Mouse (Mus musculus) small intestine, adult 2 months (tissue): Measurements from ENCODE around the gene Gna14. TPM values are rescaled to one million over a fixed set of nuclear protein-coding genes. Genes with fewer than 3 reads are reported as not detected.

Experiments
- H3K27ac ChIP-seq: fragments of 200-500 bp; 2 replicates; pipeline ENCODE4 v1.5.1; 2012; ENCODE audit warnings: low read depth, low read length, control low read depth, inconsistent platforms; ENCODE audit not compliant: insufficient read depth
- H3K27me3 ChIP-seq: fragments of 200-500 bp; 2 replicates; pipeline ENCODE4 v1.6.1; 2012; ENCODE audit warnings: mild to moderate bottlenecking, moderate library complexity, low read length, inconsistent platforms; ENCODE audit not compliant: control insufficient read depth, insufficient read depth
- H3K36me3 ChIP-seq: fragments of 200-500 bp; 2 replicates; pipeline ENCODE4 v1.6.1; 2012; ENCODE audit warnings: mild to moderate bottlenecking, low read length, control low read depth, inconsistent platforms; ENCODE audit not compliant: control insufficient read depth, insufficient read depth
- H3K4me1 ChIP-seq: fragments of 200-500 bp; 2 replicates; pipeline ENCODE4 v1.6.1; 2012; ENCODE audit warnings: low read length, inconsistent platforms, mixed read lengths; ENCODE audit not compliant: control insufficient read depth, insufficient read depth, insufficient read length
- H3K4me3 ChIP-seq: fragments of 200-500 bp; 2 replicates; pipeline ENCODE4 v1.5.1; 2012; ENCODE audit warnings: low read depth, mild to moderate bottlenecking, control low read depth, inconsistent platforms, low read length, moderate library complexity
- CTCF ChIP-seq: fragments of 200-500 bp; IDR thresholded peaks from 2 replicates; pipeline ENCODE4 v1.5.1; 2012; ENCODE audit warnings: low read depth, mild to moderate bottlenecking, control low read depth, inconsistent platforms, low read length, moderate library complexity, mixed read lengths; ENCODE audit not compliant: insufficient replicate concordance, insufficient read length; ENCODE audit errors: extremely low read depth
- POLR2A ChIP-seq: fragments of 200-500 bp; IDR thresholded peaks from 2 replicates; pipeline ENCODE4 v1.6.1; 2012; ENCODE audit warnings: low read depth, mild to moderate bottlenecking, control low read depth, inconsistent platforms, low read length, moderate library complexity
- WGBS: fragments of 180-500 bp; shearing (Covaris S2); methylation state at CpG from one replicate; pipeline ENCODE4 v1.1.7; 2018; 5-methylcytosine and 5-hydroxymethylcytosine counted together
- polyA plus RNA-seq: library from polyadenylated mRNA; depleted of rRNA; stranded (reverse); fragments of >200 nt; gene quantifications from 2 replicates; pipeline ENCODE4 v1.2.3, GENCODE M21; 2012

Gene Gna14
- polyA plus RNA-seq, 1 experiment: 0.52 TPM

GRCm38 (mm10) chr19:16490756-16491155 lies 55.2 kb downstream of the Gna14 start:
- Histone ChIP-seq H3K36me3 (no peaks in the 10 kb centered on the region), H3K27me3 (no peaks in the 10 kb centered on the region), H3K27ac (no peak overlapping the region), H3K4me1 (no peaks in the 10 kb centered on the region), H3K4me3 (no peak overlapping the region)
- 60% methylated on average over 12 of the region's 12 CpGs for WGBS
- TF ChIP-seq POLR2A: no peak

- H3K27ac ChIP-seq: no peak overlapping the region
- no peaks in the 10 kb centered on the region for H3K36me3 ChIP-seq
- no peaks in the 10 kb centered on the region for H3K4me1 ChIP-seq
- no peak overlapping the region for H3K4me3 ChIP-seq
- H3K27me3 ChIP-seq: no peaks in the 10 kb centered on the region
- TF ChIP-seq POLR2A: no peak
- TF ChIP-seq CTCF: no peak
- WGBS: 43% methylated on average over 7 of the region's 7 CpGs
Measured at GRCm38 (mm10) chr19:16491497-16491896, 55.9 kb downstream of the Gna14 start.

GRCm38 (mm10) chr19:16492453-16492852 lies 56.9 kb downstream of the Gna14 start:
- WGBS: 60% methylated on average over 1 of the region's 1 CpGs
- no peaks in the 10 kb centered on the region for H3K4me1 ChIP-seq
- H3K4me3 ChIP-seq: no peak overlapping the region
- no peaks in the 10 kb centered on the region for H3K27me3 ChIP-seq
- TF ChIP-seq CTCF (no peak), POLR2A (no peak)
- no peaks in the 10 kb centered on the region for H3K36me3 ChIP-seq
- H3K27ac ChIP-seq: no peak overlapping the region

GRCm38 (mm10) chr19:16494816-16495516 lies 59.4 kb downstream of the Gna14 start:
- no peaks in the 10 kb centered on the region for H3K36me3 ChIP-seq
- 87% methylated on average over 10 of the region's 10 CpGs for WGBS
- H3K27me3 ChIP-seq: no peaks in the 10 kb centered on the region
- H3K4me1 ChIP-seq: no peaks in the 10 kb centered on the region
- TF ChIP-seq POLR2A (no peak), CTCF (no peak)
- H3K4me3 ChIP-seq: no peak overlapping the region
- no peak overlapping the region for H3K27ac ChIP-seq

- whole genome bisulfite sequencing: 77% methylated on average over 5 of the region's 5 CpGs
- no peaks in the 10 kb centered on the region for H3K4me1 ChIP-seq
- no peak overlapping the region for H3K27ac ChIP-seq
- TF ChIP-seq CTCF (no peak), POLR2A (no peak)
- no peaks in the 10 kb centered on the region for H3K36me3 ChIP-seq
- H3K27me3 ChIP-seq: no peaks in the 10 kb centered on the region
- no peak overlapping the region for H3K4me3 ChIP-seq
Measured at GRCm38 (mm10) chr19:16496016-16496415, 60.5 kb downstream of the Gna14 start.

- Histone ChIP-seq H3K4me3 (no peak overlapping the region), H3K27ac (no peak overlapping the region), H3K4me1 (no peaks in the 10 kb centered on the region), H3K36me3 (no peaks in the 10 kb centered on the region), H3K27me3 (no peaks in the 10 kb centered on the region)
- TF ChIP-seq CTCF (no peak), POLR2A (no peak)
- 56% methylated on average over 5 of the region's 5 CpGs for WGBS
Measured at GRCm38 (mm10) chr19:16502054-16502453, 66.5 kb downstream of the Gna14 start.

GRCm38 (mm10) chr19:16506711-16507364 lies 71.3 kb downstream of the Gna14 start:
- TF ChIP-seq POLR2A (no peak), CTCF (no peak)
- Histone ChIP-seq H3K27ac (no peak overlapping the region), H3K4me3 (no peak overlapping the region), H3K36me3 (no peaks in the 10 kb centered on the region), H3K27me3 (no peaks in the 10 kb centered on the region), H3K4me1 (no peaks in the 10 kb centered on the region)
- WGBS: 83% methylated on average over 6 of the region's 6 CpGs
